ENCODE assay signal across 8 mouse cellular contexts in the genomic region with DNA sequence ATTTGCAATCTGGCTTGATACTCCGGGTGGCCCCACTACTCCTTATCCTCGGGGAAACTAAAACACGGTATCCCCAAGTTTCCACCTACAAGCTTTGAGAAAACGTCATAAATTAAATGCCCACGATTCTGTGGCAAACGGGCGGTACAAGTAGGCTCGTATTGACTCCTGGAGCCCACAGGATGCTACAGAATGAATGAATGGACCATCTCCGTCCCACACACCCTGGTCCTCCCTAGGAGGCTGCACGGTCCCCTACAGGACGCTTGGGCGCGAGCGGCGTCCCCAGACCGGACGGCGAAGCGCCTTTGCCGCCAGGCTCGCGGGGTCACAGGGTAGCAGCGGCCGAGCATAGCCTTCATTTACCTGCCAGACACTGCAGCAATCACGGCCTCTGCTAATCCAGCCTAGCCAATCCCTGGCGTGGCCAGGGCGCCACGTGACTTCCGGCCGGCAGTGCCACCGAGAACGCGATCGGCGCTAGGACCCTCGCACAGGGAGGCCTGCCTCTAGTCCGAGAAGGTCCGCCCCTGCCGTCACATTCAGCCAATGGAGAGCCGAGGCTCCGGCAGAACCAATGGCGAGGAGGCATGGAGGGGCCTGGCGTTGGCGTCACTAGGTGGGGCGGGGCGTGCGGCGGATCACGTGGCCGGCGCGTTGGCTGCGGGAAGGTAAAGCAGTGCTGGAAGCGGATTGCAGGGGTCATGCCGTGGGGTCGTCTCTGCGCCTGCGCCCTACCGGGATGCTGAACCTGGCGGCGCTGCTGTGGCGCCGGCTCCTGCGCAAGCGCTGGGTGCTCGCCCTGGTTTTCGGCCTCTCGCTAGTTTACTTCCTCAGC. TPM values are rescaled to one million over a fixed set of nuclear protein-coding genes. Genes with fewer than 3 reads are reported as not detected.
DNase-seq lines count a peak whose midpoint lies in the region; ATAC-seq and TF ChIP-seq lines count a peak whose summit lies in the region.

A gene (minus strand): TSS at position 511 of the 838 bp plus-strand sequence.
A gene (plus strand): TSS at position 622 of the 838 bp plus-strand sequence.

- peak; percentile 100 for DNase-seq in A20 (ENCODE audit: low read depth, low spot score)
- peak; percentile 100 for DNase-seq in heart, adult 9 months (ENCODE audit: low spot score in 2 of 2)
- DNase-seq in monocyte, adult 2 months (ENCODE audit: low read depth in 1 of 2, low spot score in 2 of 2): peak; percentile 98
- peak; percentile 99 for DNase-seq in spleen, postnatal 36 days (ENCODE audit: low spot score in 2 of 2)

- no peak within 1 kb of the TSS for H3K27ac ChIP-seq in bone marrow macrophage, adult 2 months (ENCODE audit: insufficient read depth, low read depth, low read length)
- peak within 1 kb of the TSS; percentile 9; the same call in 1 of the 2 replicates for H3K27ac ChIP-seq in embryonic fibroblast, embryonic 13.5 days (ENCODE audit: insufficient read depth, low read length)
- H3K27ac ChIP-seq in kidney, embryonic 14.5 days (ENCODE audit: low read depth, low read length): peak within 1 kb of the TSS; percentile 69
- H3K27ac ChIP-seq in limb, embryonic 15.5 days: peak within 1 kb of the TSS; percentile 86

- no peaks in the 10 kb centered on the region for H3K27me3 ChIP-seq in kidney, embryonic 14.5 days (ENCODE audit: control insufficient read depth, insufficient read depth, low read length)
- no peaks in the 10 kb centered on the region for H3K27me3 ChIP-seq in limb, embryonic 15.5 days

- H3K4me2 ChIP-seq in kidney, embryonic 14.5 days (replicated peaks; ENCODE audit: low read depth, low read length): peak within 1 kb of the TSS; percentile 83
- H3K4me2 ChIP-seq in limb, embryonic 15.5 days: peak within 1 kb of the TSS; percentile 91

- peak within 1 kb of the TSS; percentile 80 for H3K4me3 ChIP-seq in bone marrow macrophage, adult 2 months (ENCODE audit: insufficient read depth, low read length)
- peak within 1 kb of the TSS; percentile 77 for H3K4me3 ChIP-seq in embryonic fibroblast, embryonic 13.5 days (ENCODE audit: insufficient read depth, low read length)
- peak within 1 kb of the TSS; percentile 76 for H3K4me3 ChIP-seq in kidney, embryonic 14.5 days (ENCODE audit: low read length)
- peak within 1 kb of the TSS; percentile 77 for H3K4me3 ChIP-seq in limb, embryonic 15.5 days

- H3K9ac ChIP-seq in kidney, embryonic 14.5 days (ENCODE audit: low read depth, low read length): peak within 1 kb of the TSS; percentile 72
- peak within 1 kb of the TSS; percentile 70 for H3K9ac ChIP-seq in limb, embryonic 15.5 days

- H3K4me1 ChIP-seq in bone marrow macrophage, adult 2 months (ENCODE audit: control insufficient read depth, insufficient read depth, low read length): peaks cover 5% of the 10 kb centered on the region
- 0 out of 2 replicates have a peak, but pooled peaks cover 7% of the 10 kb centered on the region for H3K4me1 ChIP-seq in embryonic fibroblast, embryonic 13.5 days (ENCODE audit: control insufficient read depth, insufficient read depth, low read length)
- H3K4me1 ChIP-seq in kidney, embryonic 14.5 days (ENCODE audit: control insufficient read depth, insufficient read depth, low read length): peaks cover 15% of the 10 kb centered on the region
- H3K4me1 ChIP-seq in limb, embryonic 15.5 days: peaks cover 26% of the 10 kb centered on the region

- 0 out of 2 replicates have a peak, but pooled peaks have one; percentile 29 for TF ChIP-seq POLR2A in bone marrow macrophage, adult 2 months (IDR thresholded peaks at IDR 0.05; ENCODE audit: borderline replicate concordance, low read depth, low read length)
- peak; percentile 74 for TF ChIP-seq POLR2A in embryonic fibroblast, embryonic 13.5 days (IDR thresholded peaks at IDR 0.05; ENCODE audit: low read depth, low read length)

- no peaks in the 10 kb centered on the region for H3K9me3 ChIP-seq in kidney, embryonic 14.5 days (ENCODE audit: control insufficient read depth, low read length)
- H3K9me3 ChIP-seq in limb, embryonic 15.5 days: no peaks in the 10 kb centered on the region

- H3K36me3 ChIP-seq in kidney, embryonic 14.5 days (ENCODE audit: control insufficient read depth, insufficient read depth, low read length): peaks cover 13% of the 10 kb centered on the region; the same call in 1 of the 2 replicates
- peaks cover 25% of the 10 kb centered on the region for H3K36me3 ChIP-seq in limb, embryonic 15.5 days

- no peak for TF ChIP-seq CTCF in bone marrow macrophage, adult 2 months (IDR thresholded peaks at IDR 0.05; ENCODE audit: low read depth, low read length)
- TF ChIP-seq CTCF in embryonic fibroblast, embryonic 13.5 days (IDR thresholded peaks at IDR 0.05; ENCODE audit: borderline replicate concordance, insufficient read depth, low read length): no peak

- under 1% methylated on average over 65 of the region's 68 CpGs for WGBS in kidney, embryonic 14.5 days
- WGBS in limb, embryonic 15.5 days: under 1% methylated on average over 68 of the region's 68 CpGs

- peak; percentile 100 for ATAC-seq in kidney, embryonic 14.5 days (ENCODE audit: low FRiP score, low TSS enrichment)
- peak; percentile 100 for ATAC-seq in limb, embryonic 15.5 days (ENCODE audit: insufficient number of reproducible peaks, low FRiP score, low TSS enrichment, low read depth)

RNA-seq across cellular contexts. Expression of the first gene that starts in this region (rescaled TPM):
- polyA plus RNA-seq in bone marrow macrophage, adult 2 months (2012; ENCODE audit: insufficient read depth, insufficient read length, missing spikeins): 0.79 and 1.2 TPM in 2 replicates
- 2.9 and 5.1 TPM in 2 replicates for polyA plus RNA-seq in embryonic fibroblast, embryonic 13.5 days (2011; ENCODE audit: insufficient read length, low read depth, missing spikeins)
- 3.2 and 4.2 TPM in 2 replicates for polyA plus RNA-seq in kidney, embryonic 14.5 days (2014; fragmentation: Nextera tagmentation; extraction: Ambion mirVana)
- polyA plus RNA-seq in limb, embryonic 15.5 days (2015; fragmentation: Nextera tagmentation; extraction: Ambion mirVana): 2.8 and 2.9 TPM in 2 replicates

RNA-seq across cellular contexts. Expression of the second gene that starts in this region (rescaled TPM):
- 4.2 TPM in 2 replicates for polyA plus RNA-seq in bone marrow macrophage, adult 2 months (2012; ENCODE audit: insufficient read depth, insufficient read length, missing spikeins)
- 8.9 and 11.7 TPM in 2 replicates for polyA plus RNA-seq in embryonic fibroblast, embryonic 13.5 days (2011; ENCODE audit: insufficient read length, low read depth, missing spikeins)
- 8.4 and 10.9 TPM in 2 replicates for polyA plus RNA-seq in kidney, embryonic 14.5 days (2014; fragmentation: Nextera tagmentation; extraction: Ambion mirVana)
- 9.3 and 9.7 TPM in 2 replicates for polyA plus RNA-seq in limb, embryonic 15.5 days (2015; fragmentation: Nextera tagmentation; extraction: Ambion mirVana)
